Mouse (Mus musculus): ENCODE data around the gene Glo1.

DNA sequence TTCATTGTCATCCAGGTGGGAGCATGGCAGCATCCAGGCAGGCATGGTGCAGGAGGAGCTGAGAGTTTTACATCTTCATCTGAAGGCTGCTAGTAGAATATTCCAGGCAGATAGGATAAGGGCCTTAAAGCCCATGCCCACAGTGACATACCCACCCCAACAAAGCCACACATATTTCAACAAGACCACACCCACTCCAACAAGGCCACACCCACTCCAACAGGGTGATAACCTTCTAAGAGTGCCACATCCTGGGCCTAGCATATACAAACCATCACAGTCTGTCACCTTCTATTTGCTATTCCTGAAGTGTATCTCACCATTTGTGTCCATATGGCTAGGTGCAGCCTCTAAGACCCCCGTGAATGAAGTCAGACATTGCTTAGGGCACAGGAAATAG is 11.0 kb upstream of the Glo1 start:
- no peak for TF ChIP-seq CTCF (IDR thresholded peaks at IDR 0.05; ENCODE audit: low read depth)
- TF ChIP-seq EP300 (optimal IDR thresholded peaks at IDR 0.05): no peak
